Mouse (Mus musculus): ENCODE measurements around the gene R3hdm1. TPM values are rescaled to one million over a fixed set of nuclear protein-coding genes. Genes with fewer than 3 reads are reported as not detected.

The R3hdm1 gene
- polyA plus RNA-seq, 1 experiment from 2014 or later: 79.0 TPM

- no peaks in the 10 kb centered on the region for H3K4me1 ChIP-seq
- H3K4me3 ChIP-seq: no peak overlapping the region
- no peak overlapping the region for H3K4me2 ChIP-seq (replicated peaks)
- no peaks in the 10 kb centered on the region for H3K36me3 ChIP-seq
- H3K9me3 ChIP-seq: no peaks in the 10 kb centered on the region
- no peak for ATAC-seq (ENCODE audit: low FRiP score, low read depth)
- H3K27me3 ChIP-seq: no peaks in the 10 kb centered on the region
- H3K9ac ChIP-seq: no peak overlapping the region
- 98% methylated on average over 1 of the region's 1 CpGs for WGBS
- H3K27ac ChIP-seq: no peak overlapping the region
Observed at GRCm38 (mm10) chr1:128166956-128167355, 63.9 kb downstream of the R3hdm1 start.

- H3K9me3 ChIP-seq: no peaks in the 10 kb centered on the region
- H3K27me3 ChIP-seq: no peaks in the 10 kb centered on the region
- H3K4me3 ChIP-seq: no peak overlapping the region
- peaks cover 2% of the 10 kb centered on the region for H3K36me3 ChIP-seq
- H3K4me2 ChIP-seq (replicated peaks): no peak overlapping the region
- no peak overlapping the region for H3K27ac ChIP-seq
- no peaks in the 10 kb centered on the region for H3K4me1 ChIP-seq
- ATAC-seq (ENCODE audit: low FRiP score, low read depth): no peak
- H3K9ac ChIP-seq: no peak overlapping the region
Observed at GRCm38 (mm10) chr1:128170104-128170503, 67.0 kb downstream of the R3hdm1 start.

- Histone ChIP-seq H3K27ac (no peak overlapping the region), H3K9ac (no peak overlapping the region), H3K9me3 (no peaks in the 10 kb centered on the region), H3K27me3 (no peaks in the 10 kb centered on the region), H3K4me1 (no peaks in the 10 kb centered on the region), H3K4me3 (no peak overlapping the region), H3K4me2 (replicated peaks) (no peak overlapping the region), H3K36me3 (peaks cover 48% of the 10 kb centered on the region)
- no peak for ATAC-seq (ENCODE audit: low FRiP score, low read depth)
- WGBS: 78% methylated on average over 2 of the region's 2 CpGs
Observed at GRCm38 (mm10) chr1:128191426-128191825, 88.3 kb downstream of the R3hdm1 start.

- H3K4me3 ChIP-seq: no peak overlapping the region
- H3K27me3 ChIP-seq: no peaks in the 10 kb centered on the region
- H3K27ac ChIP-seq: no peak overlapping the region
- no peak overlapping the region for H3K9ac ChIP-seq
- H3K36me3 ChIP-seq: peaks cover 48% of the 10 kb centered on the region
- no peaks in the 10 kb centered on the region for H3K9me3 ChIP-seq
- ATAC-seq (ENCODE audit: low FRiP score, low read depth): no peak
- no peaks in the 10 kb centered on the region for H3K4me1 ChIP-seq
- H3K4me2 ChIP-seq (replicated peaks): no peak overlapping the region
- WGBS: 91% methylated on average over 7 of the region's 7 CpGs
Observed at GRCm38 (mm10) chr1:128192369-128192768, 89.3 kb downstream of the R3hdm1 start.

GRCm38 (mm10) chr1:128194011-128194410 lies 90.9 kb downstream of the R3hdm1 start:
- Histone ChIP-seq H3K27me3 (no peaks in the 10 kb centered on the region), H3K4me1 (no peaks in the 10 kb centered on the region), H3K27ac (no peak overlapping the region), H3K9ac (no peak overlapping the region), H3K36me3 (peaks cover 50% of the 10 kb centered on the region), H3K4me2 (replicated peaks) (no peak overlapping the region), H3K4me3 (no peak overlapping the region), H3K9me3 (no peaks in the 10 kb centered on the region)
- 49% methylated on average over 2 of the region's 2 CpGs for WGBS
- no peak for ATAC-seq (ENCODE audit: low FRiP score, low read depth)

GRCm38 (mm10) chr1:128197353-128197752 lies 94.3 kb downstream of the R3hdm1 start:
- Histone ChIP-seq H3K27me3 (no peaks in the 10 kb centered on the region), H3K4me3 (no peak overlapping the region), H3K36me3 (peaks cover 50% of the 10 kb centered on the region), H3K4me2 (replicated peaks) (no peak overlapping the region), H3K27ac (no peak overlapping the region), H3K9ac (no peak overlapping the region), H3K4me1 (no peaks in the 10 kb centered on the region), H3K9me3 (no peaks in the 10 kb centered on the region)
- ATAC-seq (ENCODE audit: low FRiP score, low read depth): no peak
- WGBS: 92% methylated on average over 1 of the region's 1 CpGs

- ATAC-seq (ENCODE audit: low FRiP score, low read depth): peak; percentile 69; the same call in 1 of the 2 replicates
- no peak overlapping the region for H3K27ac ChIP-seq
Observed at GRCm38 (mm10) chr1:128213261-128213660, 110.2 kb downstream of the R3hdm1 start.

GRCm38 (mm10) chr1:128221886-128222285 lies 118.8 kb downstream of the R3hdm1 start:
- Histone ChIP-seq H3K27me3 (no peaks in the 10 kb centered on the region), H3K4me2 (replicated peaks) (no peak overlapping the region), H3K27ac (no peak overlapping the region), H3K9ac (no peak overlapping the region), H3K36me3 (peaks cover 53% of the 10 kb centered on the region), H3K4me3 (no peak overlapping the region), H3K4me1 (no peaks in the 10 kb centered on the region), H3K9me3 (no peaks in the 10 kb centered on the region)
- ATAC-seq (ENCODE audit: low FRiP score, low read depth): no peak
- WGBS: 95% methylated on average over 2 of the region's 2 CpGs

More at GRCm38 (mm10) chr1:128213261-128213660, 110.2 kb downstream of the R3hdm1 start:
- no peaks in the 10 kb centered on the region for H3K27me3 ChIP-seq
- H3K4me2 ChIP-seq (replicated peaks): no peak overlapping the region
- H3K4me3 ChIP-seq: no peak overlapping the region
- WGBS: 57% methylated on average over 5 of the region's 5 CpGs
- H3K36me3 ChIP-seq: peaks cover 46% of the 10 kb centered on the region
- no peak overlapping the region for H3K9ac ChIP-seq
- H3K4me1 ChIP-seq: 0 out of 2 replicates have a peak, but pooled peaks cover 3% of the 10 kb centered on the region
- no peaks in the 10 kb centered on the region for H3K9me3 ChIP-seq

GRCm38 (mm10) chr1:128223304-128223703 lies 120.2 kb downstream of the R3hdm1 start:
- Histone ChIP-seq H3K27ac (no peak overlapping the region), H3K27me3 (no peaks in the 10 kb centered on the region), H3K4me3 (no peak overlapping the region), H3K9me3 (no peaks in the 10 kb centered on the region), H3K9ac (no peak overlapping the region), H3K36me3 (peaks cover 52% of the 10 kb centered on the region), H3K4me2 (replicated peaks) (no peak overlapping the region), H3K4me1 (no peaks in the 10 kb centered on the region)
- no peak for ATAC-seq (ENCODE audit: low FRiP score, low read depth)
- WGBS: 74% methylated on average over 1 of the region's 1 CpGs

GRCm38 (mm10) chr1:128235181-128235580 lies 132.1 kb downstream of the R3hdm1 start:
- Histone ChIP-seq H3K4me1 (no peaks in the 10 kb centered on the region), H3K27me3 (no peaks in the 10 kb centered on the region), H3K4me3 (no peak overlapping the region), H3K9ac (no peak overlapping the region), H3K4me2 (replicated peaks) (no peak overlapping the region), H3K27ac (no peak overlapping the region), H3K36me3 (peaks cover 75% of the 10 kb centered on the region), H3K9me3 (no peaks in the 10 kb centered on the region)
- WGBS: 95% methylated on average over 4 of the region's 4 CpGs
- no peak for ATAC-seq (ENCODE audit: low FRiP score, low read depth)

GRCm38 (mm10) chr1:128243627-128243995 lies 140.5 kb downstream of the R3hdm1 start, which contains the start of gene Ubxn4:
Gene Ubxn4 (plus strand): TSS chr1:128243964.
- peak; percentile 30 for ATAC-seq (ENCODE audit: low FRiP score, low read depth)
- H3K36me3 ChIP-seq: peaks cover 6% of the 10 kb centered on the region; the same call in 1 of the 2 replicates
- peak within 1 kb of the TSS; percentile 81 for H3K27ac ChIP-seq
- 11% methylated on average over 10 of the region's 10 CpGs for WGBS
- peak within 1 kb of the TSS; percentile 72 for H3K4me3 ChIP-seq
- peaks cover 8% of the 10 kb centered on the region for H3K4me1 ChIP-seq
- no peaks in the 10 kb centered on the region for H3K27me3 ChIP-seq
- H3K9ac ChIP-seq: peak within 1 kb of the TSS; percentile 81
- H3K4me2 ChIP-seq (replicated peaks): peak within 1 kb of the TSS; percentile 87
- no peaks in the 10 kb centered on the region for H3K9me3 ChIP-seq

GRCm38 (mm10) chr1:128243996-128244726 lies 141.1 kb downstream of the R3hdm1 start:
- Histone ChIP-seq H3K27ac (peak overlapping the region; percentile 81), H3K36me3 (peaks cover 3% of the 10 kb centered on the region; the same call in 1 of the 2 replicates), H3K4me1 (peaks cover 8% of the 10 kb centered on the region), H3K4me3 (peak overlapping the region; percentile 72), H3K9ac (peak overlapping the region; percentile 81), H3K27me3 (no peaks in the 10 kb centered on the region), H3K9me3 (no peaks in the 10 kb centered on the region), H3K4me2 (replicated peaks) (peak overlapping the region; percentile 87)
- ATAC-seq (ENCODE audit: low FRiP score, low read depth): peak; percentile 97
- WGBS: under 1% methylated on average over 71 of the region's 71 CpGs

All from limb, embryonic 13.5 days (tissue).